Mouse (Mus musculus) myocyte (in vitro differentiated cells): Measurements from ENCODE around the gene Ndc1.

Experiments used
- E2F4 ChIP-seq: IDR thresholded peaks from one replicate; pipeline ENCODE4 v1.6.1; 2011; ENCODE audit warnings: mild to moderate bottlenecking, control low read depth, moderate library complexity; ENCODE audit not compliant: insufficient read depth
- POLR2A ChIP-seq: IDR thresholded peaks from one replicate; pipeline ENCODE4 v1.6.1; 2011; ENCODE audit warnings: low read depth, mild to moderate bottlenecking, control low read depth, moderate library complexity; ENCODE audit not compliant: insufficient read length
- TCF12 ChIP-seq: IDR thresholded peaks from one replicate; pipeline ENCODE4 v1.6.1; 2011; ENCODE audit warnings: mild to moderate bottlenecking, control low read depth; ENCODE audit not compliant: poor library complexity, insufficient read depth, severe bottlenecking

DNA sequence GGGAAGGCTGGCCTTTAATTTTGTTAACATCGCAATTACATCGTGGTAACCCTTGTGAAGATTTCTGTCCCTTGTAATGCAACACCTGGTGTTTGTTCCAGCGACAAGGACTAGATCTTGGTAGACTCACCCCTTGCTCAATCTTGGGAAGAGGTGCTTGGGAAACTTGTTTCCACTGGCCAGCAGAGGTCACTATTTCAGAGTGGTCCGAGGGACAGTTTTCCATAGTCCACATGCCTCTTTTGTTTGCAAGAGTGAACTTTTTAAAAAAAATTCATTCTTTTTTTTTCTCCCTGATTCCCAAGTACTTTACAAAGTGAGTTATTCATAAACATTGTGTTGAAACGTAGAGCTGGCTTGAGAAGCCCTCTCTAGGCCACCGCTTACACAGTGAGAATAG lies 54.6 kb downstream of the Ndc1 start:
- no peak for TF ChIP-seq POLR2A
- TF ChIP-seq E2F4, result no peak
- no peak for TF ChIP-seq TCF12
